Mouse (Mus musculus): Measurements from ENCODE around the gene Dlg4. TPM values are rescaled to one million over a fixed set of nuclear protein-coding genes. Genes with fewer than 3 reads are reported as not detected.
A peak's percentile ranks its signal among the peaks of the same experiment; 100 is the strongest.

Dlg4 gene
- total and polyA plus RNA-seq, 3 experiments: 1.1 to 14.0 (median 12.1) TPM

- peaks cover 34% of the 10 kb centered on the region for H3K4me1 ChIP-seq (ENCODE audit: insufficient read depth, low read depth, low read length)
- ATAC-seq (ENCODE audit: extremely low read depth, insufficient number of reproducible peaks, low FRiP score, poor library complexity, severe bottlenecking) (peak; percentile 90), DNase-seq (ENCODE audit: low spot score) (peak; percentile 90)
- no peaks in the 10 kb centered on the region for H3K9me3 ChIP-seq (replicated peaks)
- H3K4me3 ChIP-seq (ENCODE audit: low read depth, low read length): peak overlapping the region; percentile 79
- H3K36me3 ChIP-seq (replicated peaks): peaks cover 63% of the 10 kb centered on the region
- H3K27me3 ChIP-seq (ENCODE audit: insufficient read depth, low read length): no peaks in the 10 kb centered on the region
- no peak for TF ChIP-seq TAL1 (conservative IDR thresholded peaks at IDR 0.05; ENCODE audit: low read depth, low read length)
- TF ChIP-seq POLR2AphosphoS5 (IDR thresholded peaks at IDR 0.05; ENCODE audit: insufficient replicate concordance, low read depth, low read length): no peak
These were observed 36.3 kb upstream of the Dlg4 start for GRCm38 (mm10) chr11:69980196-69981140.

- Histone ChIP-seq H3K27me3 (ENCODE audit: insufficient read depth, low read length) (no peaks in the 10 kb centered on the region), H3K9me3 (replicated peaks) (no peaks in the 10 kb centered on the region), H3K4me3 (ENCODE audit: low read depth, low read length) (peak within 1 kb of the TSS; percentile 79), H3K4me1 (ENCODE audit: insufficient read depth, low read depth, low read length) (peaks cover 34% of the 10 kb centered on the region), H3K36me3 (replicated peaks) (peaks cover 62% of the 10 kb centered on the region)
- no peak for ATAC-seq (ENCODE audit: extremely low read depth, insufficient number of reproducible peaks, low FRiP score, poor library complexity, severe bottlenecking)
- TF ChIP-seq POLR2AphosphoS5 (IDR thresholded peaks at IDR 0.05; ENCODE audit: insufficient replicate concordance, low read depth, low read length) (no peak), GATA1 (IDR thresholded peaks at IDR 0.05; ENCODE audit: borderline replicate concordance, low read length) (no peak), CTCF (IDR thresholded peaks at IDR 0.05; ENCODE audit: low read depth, low read length) (no peak), TAL1 (conservative IDR thresholded peaks at IDR 0.05; ENCODE audit: low read depth, low read length) (no peak), GATA2 (IDR thresholded peaks at IDR 0.05; ENCODE audit: borderline replicate concordance, low read depth, low read length) (no peak)
- no peak for DNase-seq (ENCODE audit: low spot score)
These were observed 35.5 kb upstream of the Dlg4 start, which contains the start of gene Ctdnep1 for GRCm38 (mm10) chr11:69981141-69981762. Gene Ctdnep1, plus strand, starts transcription at chr11:69981156.

GRCm38 (mm10) chr11:69982225-69982624 lies 34.5 kb upstream of the Dlg4 start, which contains the start of gene Elp5:
Gene Elp5, minus strand, starts transcription at chr11:69982517.
- TF ChIP-seq GATA2 (IDR thresholded peaks at IDR 0.05; ENCODE audit: borderline replicate concordance, low read depth, low read length) (no peak), POLR2AphosphoS5 (IDR thresholded peaks at IDR 0.05; ENCODE audit: insufficient replicate concordance, low read depth, low read length) (no peak), TAL1 (conservative IDR thresholded peaks at IDR 0.05; ENCODE audit: low read depth, low read length) (no peak), CTCF (IDR thresholded peaks at IDR 0.05; ENCODE audit: low read depth, low read length) (no peak), GATA1 (IDR thresholded peaks at IDR 0.05; ENCODE audit: borderline replicate concordance, low read length) (no peak)
- H3K27me3 ChIP-seq (ENCODE audit: insufficient read depth, low read length): no peaks in the 10 kb centered on the region

GRCm38 (mm10) chr11:69982877-69983276 lies 33.9 kb upstream of the Dlg4 start:
- H3K4me1 ChIP-seq (ENCODE audit: insufficient read depth, low read depth, low read length): peaks cover 34% of the 10 kb centered on the region
- peaks cover 63% of the 10 kb centered on the region for H3K36me3 ChIP-seq (replicated peaks)
- DNase-seq (ENCODE audit: low spot score): no peak
- H3K4me3 ChIP-seq (ENCODE audit: low read depth, low read length): peak overlapping the region; percentile 50; the same call in 1 of the 2 replicates
- no peaks in the 10 kb centered on the region for H3K9me3 ChIP-seq (replicated peaks)
- no peaks in the 10 kb centered on the region for H3K27me3 ChIP-seq (ENCODE audit: insufficient read depth, low read length)
- no peak for ATAC-seq (ENCODE audit: extremely low read depth, insufficient number of reproducible peaks, low FRiP score, poor library complexity, severe bottlenecking)
- TF ChIP-seq GATA1 (IDR thresholded peaks at IDR 0.05; ENCODE audit: borderline replicate concordance, low read length): no peak
- TF ChIP-seq POLR2AphosphoS5 (IDR thresholded peaks at IDR 0.05; ENCODE audit: insufficient replicate concordance, low read depth, low read length): no peak
- TF ChIP-seq TAL1 (conservative IDR thresholded peaks at IDR 0.05; ENCODE audit: low read depth, low read length): no peak
- TF ChIP-seq GATA2 (IDR thresholded peaks at IDR 0.05; ENCODE audit: borderline replicate concordance, low read depth, low read length): no peak
- no peak for TF ChIP-seq CTCF (IDR thresholded peaks at IDR 0.05; ENCODE audit: low read depth, low read length)

More at GRCm38 (mm10) chr11:69982225-69982624, 34.5 kb upstream of the Dlg4 start, which contains the start of gene Elp5:
- DNase-seq (ENCODE audit: low spot score): no peak
- Histone ChIP-seq H3K36me3 (replicated peaks) (peaks cover 62% of the 10 kb centered on the region), H3K9me3 (replicated peaks) (no peaks in the 10 kb centered on the region), H3K4me3 (ENCODE audit: low read depth, low read length) (peak within 1 kb of the TSS; percentile 79), H3K4me1 (ENCODE audit: insufficient read depth, low read depth, low read length) (peaks cover 34% of the 10 kb centered on the region)
- ATAC-seq (ENCODE audit: extremely low read depth, insufficient number of reproducible peaks, low FRiP score, poor library complexity, severe bottlenecking): no peak

- no peaks in the 10 kb centered on the region for H3K9me3 ChIP-seq (replicated peaks)
- no peak overlapping the region; the same call in 1 of the 2 replicates for H3K4me3 ChIP-seq (ENCODE audit: low read depth, low read length)
- ATAC-seq (ENCODE audit: extremely low read depth, insufficient number of reproducible peaks, low FRiP score, poor library complexity, severe bottlenecking) (no peak), DNase-seq (ENCODE audit: low spot score) (no peak)
- peaks cover 34% of the 10 kb centered on the region for H3K4me1 ChIP-seq (ENCODE audit: insufficient read depth, low read depth, low read length)
- TF ChIP-seq TAL1 (conservative IDR thresholded peaks at IDR 0.05; ENCODE audit: low read depth, low read length): no peak
- no peaks in the 10 kb centered on the region for H3K27me3 ChIP-seq (ENCODE audit: insufficient read depth, low read length)
- peaks cover 63% of the 10 kb centered on the region for H3K36me3 ChIP-seq (replicated peaks)
These were observed 33.4 kb upstream of the Dlg4 start for GRCm38 (mm10) chr11:69983377-69983776.

GRCm38 (mm10) chr11:69984431-69984830 lies 32.3 kb upstream of the Dlg4 start:
- no peaks in the 10 kb centered on the region for H3K27me3 ChIP-seq (ENCODE audit: insufficient read depth, low read length)
- ATAC-seq (ENCODE audit: extremely low read depth, insufficient number of reproducible peaks, low FRiP score, poor library complexity, severe bottlenecking): no peak
- H3K4me3 ChIP-seq (ENCODE audit: low read depth, low read length): no peak overlapping the region
- H3K36me3 ChIP-seq (replicated peaks): peaks cover 67% of the 10 kb centered on the region
- H3K9me3 ChIP-seq (replicated peaks): no peaks in the 10 kb centered on the region
- TF ChIP-seq POLR2AphosphoS5 (IDR thresholded peaks at IDR 0.05; ENCODE audit: insufficient replicate concordance, low read depth, low read length): no peak
- TF ChIP-seq CTCF (IDR thresholded peaks at IDR 0.05; ENCODE audit: low read depth, low read length): no peak
- TF ChIP-seq GATA2 (IDR thresholded peaks at IDR 0.05; ENCODE audit: borderline replicate concordance, low read depth, low read length): no peak
- TF ChIP-seq TAL1 (conservative IDR thresholded peaks at IDR 0.05; ENCODE audit: low read depth, low read length): no peak
- TF ChIP-seq GATA1 (IDR thresholded peaks at IDR 0.05; ENCODE audit: borderline replicate concordance, low read length): no peak
- no peak for DNase-seq (ENCODE audit: low spot score)
- H3K4me1 ChIP-seq (ENCODE audit: insufficient read depth, low read depth, low read length): peaks cover 30% of the 10 kb centered on the region

Measured in G1E (cell line).